Mouse (Mus musculus) heart, embryonic 14.5 days (tissue): Measurements from ENCODE around the gene Blcap. TPM values are rescaled to one million over a fixed set of nuclear protein-coding genes. Genes with fewer than 3 reads are reported as not detected.

Experiments used
- microRNA-seq: library from miRNA; unstranded; fragments of <30 nt; microRNA quantifications from one replicate; pipeline ENCODE4, GENCODE M21; 2016
- polyA plus RNA-seq: library from polyadenylated mRNA; unstranded; fragments of >200 nt; fragmentation: Nextera tagmentation; extraction: Ambion mirVana; gene quantifications from 2 replicates; pipeline ENCODE4 v1.2.1, GENCODE M21; 2014

Gene Blcap
- polyA plus RNA-seq, 1 experiment from 2014 or later = 41.0 TPM

Small RNAs within 50 kb of the gene (microRNA-seq; reads per million reads assigned to microRNA genes)
- gene Gm23134 = not detected

Other genes starting within 250 kb of the Blcap start
- not detected in 2 replicates for gene Ghrh, start 223.8 kb downstream of the Blcap start, polyA plus RNA-seq
- 30.4 and 36.3 TPM in 2 replicates for gene Manbal, start 203.7 kb downstream of the Blcap start, polyA plus RNA-seq
- 4.2 and 6.7 TPM in 2 replicates for gene Src, start 152.8 kb downstream of the Blcap start, polyA plus RNA-seq
- gene Nnat, start 11.2 kb downstream of the Blcap start, polyA plus RNA-seq = 34.0 and 71.8 TPM in 2 replicates
- 29.7 and 30.5 TPM in 2 replicates for gene Ctnnbl1, start 166.1 kb upstream of the Blcap start, polyA plus RNA-seq